Mouse (Mus musculus): ENCODE data around the gene Kcnq5.

DNA sequence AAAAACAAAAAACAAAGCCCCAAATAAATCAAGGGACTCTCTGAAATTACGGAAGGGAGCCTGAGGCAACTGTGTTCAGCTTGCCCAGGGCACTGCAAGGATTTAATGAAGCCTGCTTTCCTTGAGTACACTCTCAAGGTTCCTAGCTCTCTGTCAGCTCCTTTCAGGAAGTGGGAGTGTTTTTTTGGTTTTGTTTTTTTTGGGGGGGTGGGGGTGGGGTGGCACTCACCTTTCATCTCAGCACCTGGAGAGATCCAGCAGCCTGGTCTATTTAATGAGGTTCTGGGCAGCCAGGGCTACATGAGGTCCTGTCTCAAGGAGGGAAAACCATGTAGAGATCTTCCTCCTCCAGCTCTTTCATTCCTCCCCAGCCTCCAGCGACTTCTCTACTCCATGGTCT lies 612.4 kb downstream of the Kcnq5 start, which contains the start of gene Khdc1a:
- TF ChIP-seq CTCF (IDR thresholded peaks at IDR 0.05; ENCODE audit: low read depth, low read length) (no peak), TAL1 (conservative IDR thresholded peaks at IDR 0.05; ENCODE audit: low read depth, low read length) (no peak), GATA1 (IDR thresholded peaks at IDR 0.05; ENCODE audit: borderline replicate concordance, low read length) (no peak), POLR2AphosphoS5 (IDR thresholded peaks at IDR 0.05; ENCODE audit: insufficient replicate concordance, low read depth, low read length) (no peak), GATA2 (IDR thresholded peaks at IDR 0.05; ENCODE audit: borderline replicate concordance, low read depth, low read length) (no peak)

Data from G1E (cell line).